Mouse (Mus musculus) spleen, adult 12 weeks (tissue): ENCODE measurements around the gene Dnlz.

ENCODE experiments used
- DNase-seq: peaks from one replicate; pipeline ENCODE4 v3.0.0; 2022; ENCODE audit warnings: low spot score

Gene Dnlz

GRCm38 (mm10) chr2:26320245-26321185 lies 31.4 kb downstream of the Dnlz start:
- no peak for DNase-seq

DNA sequence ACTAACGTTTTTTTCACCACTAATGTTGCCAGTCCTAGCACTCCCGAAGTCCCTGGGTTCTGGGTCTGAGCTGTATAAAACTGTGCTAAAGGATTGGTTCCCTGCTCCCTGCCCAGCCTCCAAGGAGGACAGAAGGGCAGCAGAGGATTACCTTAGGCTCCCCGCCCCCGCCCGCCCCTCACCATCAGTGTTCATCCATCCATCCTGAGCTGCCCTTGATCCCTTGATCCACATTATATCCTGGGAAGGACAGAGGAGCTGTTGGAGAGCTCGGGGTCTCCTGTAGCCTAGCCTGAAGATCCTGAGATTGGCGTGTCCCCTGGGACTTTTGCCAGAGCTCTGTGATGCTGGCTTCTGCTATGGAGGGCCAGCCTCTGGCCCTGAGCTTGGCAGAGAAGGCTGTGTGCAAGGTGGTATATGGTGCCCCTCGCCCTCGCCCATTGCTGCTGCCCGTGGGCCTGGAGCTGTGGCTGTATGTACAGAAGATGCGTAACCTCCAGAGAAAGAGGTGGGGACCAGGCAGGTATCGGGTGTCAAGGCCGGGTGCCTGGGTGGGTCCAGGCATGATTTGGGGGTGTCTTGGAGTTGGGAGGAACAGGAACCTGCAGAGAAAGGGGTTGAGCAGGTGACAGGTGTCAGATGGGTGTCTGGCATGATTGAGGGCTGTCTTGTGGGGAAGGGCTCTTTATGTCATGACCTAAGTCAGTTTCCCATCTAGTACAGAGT lies 32.2 kb downstream of the Dnlz start:
- no peak for DNase-seq

DNA sequence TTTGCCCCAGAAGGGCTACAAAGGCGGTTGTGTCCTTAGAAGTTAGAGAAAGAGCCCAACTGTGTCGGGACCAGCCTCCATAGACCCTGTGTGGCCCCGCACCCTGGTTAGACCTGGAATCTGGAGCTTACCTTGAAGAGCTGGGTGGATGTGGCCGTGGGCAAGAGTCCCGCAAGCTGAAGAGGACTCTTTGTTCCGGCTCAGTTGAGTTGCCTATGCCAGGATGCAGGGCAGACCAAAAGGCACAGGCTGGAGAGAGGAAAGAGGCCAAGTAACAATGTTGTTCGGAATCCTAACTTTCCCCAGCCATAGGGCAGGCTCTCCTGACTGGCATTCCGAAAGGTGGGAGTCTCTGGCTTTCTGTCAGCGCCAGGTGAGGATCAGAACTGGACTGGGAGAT lies 32.8 kb downstream of the Dnlz start:
- DNase-seq: no peak

GRCm38 (mm10) chr2:26317991-26318672 lies 33.8 kb downstream of the Dnlz start:
- DNase-seq: no peak

DNA sequence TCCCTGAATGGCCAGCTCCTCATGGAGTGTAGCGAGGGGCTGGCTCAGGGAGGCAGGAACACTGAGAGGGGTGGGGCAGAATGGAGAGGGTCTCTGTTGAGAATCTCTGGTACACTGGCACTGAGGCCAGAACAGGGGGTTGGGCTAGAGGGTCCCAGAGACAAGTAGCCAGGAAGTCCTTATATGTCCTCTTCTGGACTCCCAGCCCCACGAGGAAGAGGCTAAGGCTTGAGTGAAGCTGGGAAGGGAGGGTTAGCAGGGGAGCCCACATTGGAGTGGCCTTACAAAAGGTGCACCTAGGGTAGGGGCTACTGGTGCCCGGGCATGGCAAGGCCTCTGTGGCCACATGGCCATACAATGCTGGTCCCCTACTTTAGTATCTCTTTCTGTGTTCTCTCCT lies 34.5 kb downstream of the Dnlz start:
- DNase-seq: no peak

GRCm38 (mm10) chr2:26316576-26317246 lies 35.2 kb downstream of the Dnlz start:
- DNase-seq: no peak

GRCm38 (mm10) chr2:26315925-26316311 lies 36.0 kb downstream of the Dnlz start:
- no peak for DNase-seq

GRCm38 (mm10) chr2:26315072-26315924 lies 36.6 kb downstream of the Dnlz start, which contains the start of gene Gpsm1:
TSS of gene Gpsm1 (plus strand) at chr2:26315515.
- peak; percentile 29 for DNase-seq

- DNase-seq: no peak
Observed at GRCm38 (mm10) chr2:26314281-26315071, 37.4 kb downstream of the Dnlz start.

DNA sequence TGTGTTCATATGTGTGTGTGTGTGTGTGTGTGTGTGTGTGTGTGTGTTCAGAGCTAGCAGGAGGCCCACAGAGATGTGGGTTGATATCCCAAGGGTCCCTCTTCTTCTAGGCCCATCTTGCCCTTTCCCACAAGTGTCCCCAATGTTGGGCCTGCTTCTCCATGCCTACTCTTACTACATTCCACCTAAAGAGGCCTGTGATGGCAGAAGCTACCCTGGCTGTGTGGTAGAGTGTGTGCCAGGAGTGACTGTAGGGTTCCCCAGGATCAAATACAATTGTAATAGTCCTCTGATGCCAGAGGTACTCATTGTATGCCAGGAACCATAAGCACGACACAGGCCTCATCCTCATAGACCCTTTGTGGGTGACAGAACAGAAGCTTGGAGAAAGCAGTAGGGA lies 38.5 kb downstream of the Dnlz start:
- no peak for DNase-seq

DNA sequence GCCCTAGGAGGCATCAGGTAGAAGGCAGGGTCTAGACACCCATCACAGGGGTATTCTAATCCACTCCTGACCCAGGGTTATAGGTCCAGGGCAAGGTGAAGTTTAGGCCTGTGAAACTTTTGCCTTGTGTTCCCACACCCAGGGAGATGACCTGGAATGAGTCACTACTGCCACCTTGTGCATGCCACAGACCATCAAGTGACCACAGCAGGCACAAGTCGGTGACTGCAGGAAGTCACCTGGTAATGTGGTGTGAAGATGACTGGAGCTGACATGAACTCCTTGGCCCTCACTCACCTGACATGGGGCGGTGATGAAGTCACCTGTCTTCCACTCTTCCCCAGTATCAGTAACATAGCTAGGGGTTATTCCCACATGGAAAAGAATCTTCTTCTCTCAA lies 39.1 kb downstream of the Dnlz start:
- no peak for DNase-seq

GRCm38 (mm10) chr2:26311936-26312335 lies 40.0 kb downstream of the Dnlz start:
- DNase-seq: no peak

GRCm38 (mm10) chr2:26309739-26310138 lies 42.2 kb downstream of the Dnlz start:
- no peak for DNase-seq

DNA sequence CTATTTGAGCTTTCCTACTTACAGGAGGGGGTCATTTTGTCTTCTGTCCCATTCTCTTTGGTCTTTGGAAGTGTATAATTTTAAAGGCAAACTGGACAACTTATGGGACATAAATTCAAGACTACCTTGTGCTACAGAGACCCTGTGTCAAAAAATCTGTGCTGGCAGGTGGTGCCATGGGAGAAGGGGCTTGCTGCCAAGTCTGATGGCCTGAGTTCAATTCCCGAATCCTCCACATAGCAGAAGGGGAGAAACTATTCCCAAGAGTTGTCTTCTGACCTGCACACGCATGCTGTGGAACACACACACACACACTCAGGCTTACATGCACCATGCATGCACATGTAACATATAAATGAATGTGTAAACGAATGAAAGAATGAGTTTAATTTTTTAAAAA lies 45.2 kb downstream of the Dnlz start:
- DNase-seq: no peak

GRCm38 (mm10) chr2:26305555-26305954 lies 46.4 kb downstream of the Dnlz start:
- DNase-seq: no peak

- DNase-seq: no peak
Observed at GRCm38 (mm10) chr2:26304711-26305110, 47.2 kb downstream of the Dnlz start.

DNA sequence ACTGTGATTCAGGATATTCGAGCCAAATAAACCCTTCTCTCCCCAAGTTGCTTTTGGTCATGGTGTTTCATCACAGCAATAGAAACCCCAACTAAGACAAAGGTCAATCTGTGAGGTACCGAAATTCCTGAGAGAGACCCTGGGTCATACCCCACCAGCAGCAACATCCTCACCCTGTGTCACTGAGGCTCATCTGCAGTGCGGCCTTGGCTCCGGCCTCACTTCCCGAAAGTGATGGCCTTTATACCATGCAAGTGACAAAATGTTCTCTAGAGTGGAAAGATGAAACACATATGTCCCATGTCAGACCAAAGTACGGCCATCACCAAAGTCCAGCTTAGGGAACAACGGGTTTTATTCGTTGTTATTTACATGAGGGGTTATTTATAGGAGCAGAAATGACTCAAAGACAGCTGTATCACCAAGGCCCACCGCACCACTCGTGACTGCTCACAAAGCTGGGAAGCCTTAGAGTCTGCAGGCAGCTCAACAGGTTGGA lies 49.9 kb downstream of the Dnlz start:
- no peak for DNase-seq

DNA sequence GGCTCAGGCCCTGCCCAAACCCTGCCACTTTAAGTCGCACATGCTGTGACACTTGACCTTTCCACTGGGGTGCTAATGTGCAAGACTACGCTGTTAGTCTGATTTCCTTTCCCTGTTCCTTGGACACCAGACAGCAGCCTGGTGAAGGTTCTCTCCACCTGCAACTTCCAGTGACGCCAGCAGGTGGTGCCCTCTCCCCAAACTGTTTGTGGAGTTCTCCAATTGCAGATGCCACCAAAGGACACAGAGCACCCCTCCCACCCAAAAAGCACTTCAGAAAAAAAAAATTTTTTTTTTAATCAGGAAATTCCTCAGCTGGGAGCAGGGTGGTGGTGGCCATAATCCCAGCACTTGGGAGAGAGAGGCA lies 51.1 kb downstream of the Dnlz start:
- DNase-seq: peak; percentile 34

- no peak for DNase-seq
Observed at GRCm38 (mm10) chr2:26300161-26300807, 51.6 kb downstream of the Dnlz start.

GRCm38 (mm10) chr2:26299336-26299735 lies 52.6 kb downstream of the Dnlz start:
- DNase-seq: no peak
